Mouse (Mus musculus): ENCODE measurements at regions not wholly inside any gene's neighbourhood (a gene's known extent, or its start where the extent isn't known, plus 50 kb on each side); places are given as distances from the start of the nearest gene placed in this dataset.
"Not testable (repeated sequence)": the region's sequence is repeated elsewhere in the genome, so short reads cannot be mapped to it uniquely, and the experiment has no call there.

GRCm38 (mm10) chr13:39566491-39566890 is 605.8 kb upstream of the Slc35b3 start:
- DNase-seq (ENCODE audit: low spot score) = no peak

DNA sequence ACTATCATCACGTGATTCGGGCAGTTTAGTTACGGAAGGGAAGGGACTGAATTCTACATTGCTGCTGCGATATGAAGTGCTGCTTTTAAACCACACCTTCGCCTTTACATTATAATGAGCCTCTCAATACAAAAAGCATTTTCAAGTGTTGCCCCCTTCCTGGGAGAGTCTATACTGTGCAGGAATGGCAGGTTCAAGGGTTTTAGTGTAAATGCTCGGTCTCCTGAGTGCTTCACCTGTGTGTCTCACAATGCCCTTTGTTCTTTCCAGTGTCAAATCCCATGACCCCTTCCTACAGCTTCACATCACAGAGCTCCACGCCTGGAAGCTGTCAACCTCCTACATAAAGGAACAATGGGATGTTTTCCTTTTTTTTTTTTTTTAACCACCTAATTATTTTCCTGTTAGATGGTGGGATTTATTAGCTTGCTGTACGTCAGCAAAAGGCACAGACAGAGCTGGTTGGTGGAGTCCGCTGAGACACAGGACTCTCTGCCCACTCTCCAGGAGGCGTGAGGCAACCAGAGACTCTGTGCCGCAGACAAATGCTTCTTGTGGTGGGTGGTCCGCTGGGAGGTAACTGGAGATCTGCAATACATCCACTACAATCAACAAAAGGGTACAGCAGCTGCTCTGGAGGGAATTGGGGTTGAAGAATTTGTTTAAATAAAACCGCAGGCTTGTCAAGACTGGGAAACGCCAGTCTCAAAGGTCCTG is 577.2 kb upstream of the Slc35b3 start:
- no peak for DNase-seq (ENCODE audit: low spot score)

DNA sequence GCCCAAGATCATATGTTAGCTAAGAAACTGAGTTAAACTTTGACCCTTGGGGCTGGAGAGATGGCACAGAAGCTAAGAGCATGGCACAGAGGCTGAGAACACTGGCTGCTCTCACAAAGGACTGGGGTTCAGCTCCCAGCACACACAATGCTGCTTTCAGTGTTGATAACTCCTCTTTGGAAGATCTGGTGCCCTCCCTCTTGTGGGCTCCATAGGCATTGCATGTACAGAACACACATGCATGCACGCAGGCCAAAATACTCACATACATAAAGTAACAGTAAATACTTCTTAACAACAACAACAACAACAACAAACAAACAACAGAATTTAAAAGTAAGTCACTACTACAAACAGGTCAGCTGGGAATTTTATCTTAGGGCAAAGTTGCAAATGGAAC is 565.8 kb upstream of the Slc35b3 start:
- no peak for DNase-seq (ENCODE audit: low spot score)

- no peak for DNase-seq (ENCODE audit: low spot score)
These were observed 563.2 kb upstream of the Slc35b3 start for GRCm38 (mm10) chr13:39523856-39524301.

- no peak for DNase-seq (ENCODE audit: low spot score)
These were observed 562.7 kb upstream of the Slc35b3 start for GRCm38 (mm10) chr13:39523246-39523850.

- DNase-seq (ENCODE audit: low spot score) = no peak
These were observed 560.2 kb upstream of the Slc35b3 start for GRCm38 (mm10) chr13:39520846-39521245.

DNA sequence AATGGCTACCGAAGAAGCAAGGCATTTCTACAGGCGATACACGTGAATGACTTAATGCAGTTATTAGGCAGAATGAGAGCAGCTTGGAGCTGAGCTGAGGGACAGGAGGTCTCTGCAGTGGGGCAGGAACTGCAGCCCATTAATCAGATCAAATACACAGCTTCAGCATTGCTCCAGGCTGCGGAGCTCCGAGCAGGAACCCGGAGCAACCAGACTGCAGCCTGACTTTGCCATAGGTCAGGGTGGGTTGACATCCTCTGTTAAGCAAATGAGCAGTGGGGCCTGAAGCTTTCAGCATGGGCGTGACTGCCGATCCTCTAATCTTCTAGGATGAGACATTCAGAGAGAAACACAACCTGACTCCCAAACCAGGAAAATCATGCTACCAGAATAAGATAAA is 555.4 kb upstream of the Slc35b3 start:
- DNase-seq (ENCODE audit: low spot score) = no peak

- no peak for DNase-seq (ENCODE audit: low spot score)
These were observed 529.1 kb upstream of the Slc35b3 start for GRCm38 (mm10) chr13:39489806-39490205.

DNA sequence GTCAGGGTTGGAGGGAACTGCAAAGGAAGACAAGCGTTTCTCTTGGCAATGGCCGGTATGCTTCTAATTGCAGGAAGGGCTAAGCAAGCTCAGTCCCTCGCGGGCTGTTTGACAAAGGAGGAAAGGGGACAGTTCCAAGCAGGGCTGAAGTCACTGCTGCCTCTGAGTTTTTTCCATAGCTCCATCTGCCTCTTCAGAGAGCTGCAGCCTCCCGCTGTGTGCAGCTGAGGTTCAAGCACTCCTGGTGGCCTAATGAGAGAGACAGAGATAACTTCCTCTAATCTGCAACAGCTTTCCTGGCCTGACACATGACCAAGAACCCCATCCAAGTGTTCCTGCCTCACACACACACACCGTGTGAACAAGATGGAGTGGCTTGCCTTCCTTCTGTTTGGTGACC is 511.9 kb upstream of the Slc35b3 start:
- DNase-seq (ENCODE audit: low spot score) = no peak

DNA sequence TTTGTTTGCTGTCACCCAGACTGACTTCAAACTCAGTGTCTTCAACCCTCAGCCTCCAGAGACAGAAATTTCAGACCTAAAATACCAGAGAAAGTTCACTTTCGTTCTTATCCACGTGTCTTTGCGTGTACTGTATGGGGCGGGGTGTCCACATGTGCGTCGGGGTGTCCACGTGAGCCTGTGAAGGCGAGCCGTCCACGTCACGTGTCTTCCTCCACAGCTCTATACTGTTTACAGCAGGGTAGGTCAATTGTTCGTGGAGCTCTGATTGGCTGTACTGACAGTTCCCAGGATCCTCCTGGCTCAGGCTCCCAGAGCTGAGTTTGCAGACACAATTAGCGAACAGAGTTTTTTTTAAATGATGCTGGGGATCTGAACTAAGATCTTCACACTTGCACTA is 481.1 kb upstream of the Slc35b3 start:
- no peak for DNase-seq (ENCODE audit: low spot score)

DNA sequence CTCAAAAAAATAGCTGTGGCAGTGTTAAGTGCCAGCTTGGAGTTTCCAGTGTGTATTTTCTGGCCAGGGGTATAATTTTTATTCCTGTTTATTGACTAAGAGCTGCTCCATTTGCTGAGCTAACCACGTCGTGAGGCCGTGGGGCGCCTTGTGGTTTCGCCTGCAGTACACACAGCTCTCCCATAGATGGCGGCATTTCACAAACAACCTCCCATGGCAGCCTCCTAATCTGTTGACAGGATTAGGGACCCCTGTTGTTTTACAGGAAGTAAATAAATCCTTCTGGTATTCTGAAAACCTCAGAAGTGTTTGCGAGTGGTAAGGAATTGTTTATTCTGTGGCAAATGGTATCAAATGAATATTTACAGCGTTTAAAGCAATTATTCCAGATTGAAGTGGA is 480.2 kb upstream of the Slc35b3 start:
- no peak for DNase-seq (ENCODE audit: low spot score)

- no peak for DNase-seq (ENCODE audit: low spot score)
These were observed 479.7 kb upstream of the Slc35b3 start for GRCm38 (mm10) chr13:39440336-39440735.

DNA sequence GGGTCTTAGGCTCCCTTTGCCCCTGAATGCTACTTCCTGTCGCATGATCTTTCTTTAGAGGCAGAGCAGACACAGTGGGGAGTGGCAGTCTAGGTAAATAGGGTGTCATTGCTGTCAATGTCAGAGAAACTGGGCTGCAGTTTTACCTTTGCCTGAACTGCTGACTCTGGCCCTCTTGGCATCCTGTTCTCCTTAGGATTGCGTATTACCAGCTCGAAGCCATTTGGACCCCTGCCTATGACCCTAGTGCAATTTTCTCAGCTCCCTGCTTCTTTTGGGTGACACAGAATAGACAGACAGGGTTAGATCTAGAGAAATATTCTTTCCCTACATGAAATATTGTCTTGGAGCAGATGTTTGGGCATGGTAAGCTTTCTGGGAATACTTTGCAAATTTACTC is 467.3 kb upstream of the Slc35b3 start:
- DNase-seq (ENCODE audit: low spot score) = no peak

DNA sequence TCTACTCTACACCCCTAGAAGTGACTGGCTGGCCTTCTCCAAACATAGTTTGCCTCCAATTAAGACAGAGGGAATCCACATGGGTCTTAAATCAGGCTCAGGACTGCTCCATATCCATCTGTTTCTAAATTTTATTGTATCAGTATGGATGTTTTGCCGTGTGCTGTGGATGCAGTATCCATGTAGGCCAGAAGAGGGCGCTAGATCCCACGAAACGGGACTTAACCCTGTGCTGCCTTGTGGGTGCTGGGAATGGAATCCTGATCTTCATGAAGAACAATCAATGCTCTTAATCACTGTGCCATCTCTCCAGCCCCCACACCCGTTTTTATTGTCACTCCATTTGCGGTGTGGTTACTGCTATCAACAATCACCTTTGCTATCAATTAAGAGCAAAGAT is 465.3 kb upstream of the Slc35b3 start:
- DNase-seq (ENCODE audit: low spot score) = no peak

GRCm38 (mm10) chr13:39418127-39418526 is 457.5 kb upstream of the Slc35b3 start:
- DNase-seq (ENCODE audit: low spot score) = no peak

DNA sequence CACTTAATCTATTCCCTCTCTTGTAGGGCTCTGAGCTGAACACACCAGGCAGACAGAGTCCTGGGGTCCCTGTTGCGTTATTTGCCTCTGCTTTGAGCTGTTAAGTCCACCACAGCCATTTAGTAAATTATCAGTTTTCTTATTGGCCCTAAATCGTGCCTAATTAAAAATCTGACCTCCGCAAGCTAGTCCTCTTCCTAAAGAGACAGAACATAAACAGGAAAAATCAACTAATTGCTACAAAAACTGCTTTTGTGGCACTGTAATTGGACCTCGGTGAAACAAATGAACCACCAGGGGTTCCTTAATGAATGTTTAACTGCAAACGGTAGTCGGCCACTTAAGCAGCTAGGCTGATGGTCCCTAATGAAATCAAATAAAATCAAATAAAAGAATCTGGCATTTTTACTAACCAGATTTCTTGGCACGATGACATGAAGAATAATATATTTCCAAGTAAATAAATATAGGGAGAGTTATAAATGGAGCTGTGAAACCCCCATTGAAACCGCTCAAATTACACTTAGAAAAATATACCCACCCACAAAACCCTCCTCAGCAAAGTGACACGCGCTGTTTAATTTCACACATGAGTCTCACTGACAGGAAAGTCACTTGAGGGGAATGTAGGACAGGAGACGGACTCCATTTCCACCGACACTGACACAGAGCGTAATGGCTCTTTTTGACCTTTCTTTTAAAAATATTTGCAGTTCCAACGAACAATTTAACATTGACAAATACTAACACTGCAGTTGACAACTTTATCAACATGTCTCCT is 451.0 kb upstream of the Slc35b3 start:
- DNase-seq (ENCODE audit: low spot score) = no peak

DNA sequence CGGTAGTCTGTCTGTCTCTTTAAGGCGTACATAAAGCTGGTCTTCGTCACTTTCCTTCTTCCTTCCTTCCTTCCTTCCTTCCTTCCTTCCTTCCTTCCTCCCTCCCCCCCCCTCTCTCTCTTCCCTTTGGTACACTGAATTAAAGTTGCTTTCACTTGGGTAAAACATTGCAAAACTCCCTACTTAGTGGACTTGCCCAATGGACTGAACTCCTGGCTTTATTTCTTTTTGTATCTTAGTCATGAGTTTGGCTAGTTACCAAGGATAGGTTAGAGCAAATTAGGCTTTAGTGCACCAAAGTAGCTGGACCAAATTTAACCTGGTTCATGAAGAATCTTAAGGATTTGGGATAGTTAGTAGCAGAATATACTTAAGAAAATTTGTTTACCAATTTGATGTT is 431.9 kb upstream of the Slc35b3 start:
- no peak for DNase-seq (ENCODE audit: low spot score)

DNA sequence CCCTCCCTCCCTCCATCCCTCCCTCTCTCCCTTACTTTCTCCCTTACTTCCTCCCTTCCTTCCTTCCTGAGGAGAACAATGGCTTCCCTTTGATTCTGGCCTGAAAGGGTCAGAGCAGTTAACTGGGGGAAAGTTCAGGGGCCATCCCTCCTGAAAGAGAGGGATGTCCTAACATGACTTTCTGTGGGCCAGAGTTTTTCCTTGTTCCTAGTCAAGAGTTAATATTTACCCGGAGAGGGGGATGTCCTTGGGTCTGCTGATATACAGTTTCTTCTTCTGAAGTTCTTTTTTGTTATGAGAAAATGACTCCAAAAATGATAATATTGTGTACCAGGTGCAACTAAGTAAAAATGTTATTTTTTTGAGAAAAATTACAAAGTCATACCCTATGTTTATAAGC is 431.5 kb upstream of the Slc35b3 start:
- not testable (repeated sequence) for DNase-seq (ENCODE audit: low spot score)

DNA sequence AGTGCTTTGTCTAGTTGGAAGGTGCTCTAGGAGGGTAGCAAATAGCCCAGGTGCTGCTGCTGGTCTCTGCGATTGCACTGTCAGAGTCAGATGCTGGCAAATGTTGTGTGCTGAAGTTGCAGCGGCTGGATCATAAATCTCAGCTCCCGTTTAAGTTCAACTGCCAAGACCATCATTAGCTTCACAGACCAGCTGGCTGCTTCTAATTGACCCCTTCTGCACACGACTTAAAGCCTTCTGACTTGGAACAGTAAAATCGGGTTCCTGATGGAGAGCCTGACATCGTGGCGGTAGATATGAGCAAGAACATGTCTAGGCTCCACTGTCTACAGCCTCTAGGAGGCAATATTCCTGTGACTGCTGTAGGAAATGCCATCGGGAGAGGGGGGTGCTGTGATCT is 416.0 kb upstream of the Slc35b3 start:
- no peak for DNase-seq (ENCODE audit: low spot score)

DNA sequence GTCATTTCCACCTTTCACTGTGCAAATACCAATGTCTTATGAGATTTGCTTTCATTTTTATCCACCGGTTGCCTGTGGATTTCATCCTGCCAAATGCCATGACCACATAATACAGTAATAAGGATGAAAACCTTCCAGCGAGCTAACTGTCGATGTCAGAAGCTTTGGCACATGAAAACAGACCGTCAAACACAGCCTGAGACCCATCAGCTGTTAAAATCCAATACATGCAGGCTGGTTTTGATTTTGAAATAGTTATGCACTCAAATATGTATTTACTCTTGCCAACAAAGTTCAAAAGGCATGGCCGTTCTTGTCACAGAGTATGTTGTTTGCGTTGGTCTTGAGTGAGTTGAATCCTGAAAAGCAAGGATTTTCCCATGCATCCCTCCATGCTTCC is 415.6 kb upstream of the Slc35b3 start:
- no peak for DNase-seq (ENCODE audit: low spot score)

- DNase-seq (ENCODE audit: low spot score) = no peak
These were observed 411.9 kb upstream of the Slc35b3 start for GRCm38 (mm10) chr13:39372565-39372964.

DNA sequence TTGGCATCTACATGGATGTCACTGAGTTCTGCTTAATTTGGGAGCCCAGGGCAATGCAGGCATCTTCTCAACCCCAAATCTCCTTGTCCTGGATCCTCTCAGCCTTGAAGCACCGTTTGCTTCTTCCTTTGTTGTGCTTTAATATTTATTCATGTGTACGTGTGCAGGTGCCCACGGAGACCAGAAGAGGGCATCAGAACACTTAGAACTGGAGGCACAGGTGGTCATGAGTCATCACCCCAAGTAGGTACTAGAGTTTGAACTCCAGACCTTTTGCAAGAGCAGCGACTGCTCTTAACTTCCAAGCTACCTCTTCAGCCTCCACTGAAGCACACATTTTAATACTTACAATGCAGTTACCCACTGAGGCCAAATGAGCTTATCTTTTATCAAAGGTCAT is 403.0 kb upstream of the Slc35b3 start:
- DNase-seq (ENCODE audit: low spot score) = no peak

- no peak for DNase-seq (ENCODE audit: low spot score)
These were observed 401.9 kb upstream of the Slc35b3 start for GRCm38 (mm10) chr13:39362536-39362935.
